Mouse (Mus musculus) hematopoietic stem cell, adult 5-6 weeks (primary cell): ENCODE data around the gene Olfr1383. TPM values are rescaled to one million over a fixed set of nuclear protein-coding genes. Genes with fewer than 3 reads are reported as not detected.
"Not testable (repeated sequence)": the region's sequence is repeated elsewhere in the genome, so short reads cannot be mapped to it uniquely, and the experiment has no call there.

ENCODE experiments used
- ATAC-seq, 2 experiments: fragments of 125-278 bp in 1 of 2; replicated peaks in 1 of 2; 2 replicates each; pipeline ENCODE4 v1.8.0; 2016 to 2017; ENCODE audit warnings: inconsistent platforms in 2 of 2, mild to moderate bottlenecking in 2 of 2, moderate number of reproducible peaks in 2 of 2, low read depth in 1 of 2, moderate TSS enrichment in 1 of 2; ENCODE audit not compliant: low FRiP score in 2 of 2, poor library complexity in 2 of 2, severe bottlenecking in 2 of 2, insufficient read depth in 1 of 2, low TSS enrichment in 1 of 2
- total RNA-seq: library from RNA; stranded (forward); fragments of 172-1452, 232-1000 nt; gene quantifications from 2 replicates; pipeline ENCODE4 v1.2.3, GENCODE M21; 2017

Gene Olfr1383
- total RNA-seq, result not detected in 2 replicates

DNA sequence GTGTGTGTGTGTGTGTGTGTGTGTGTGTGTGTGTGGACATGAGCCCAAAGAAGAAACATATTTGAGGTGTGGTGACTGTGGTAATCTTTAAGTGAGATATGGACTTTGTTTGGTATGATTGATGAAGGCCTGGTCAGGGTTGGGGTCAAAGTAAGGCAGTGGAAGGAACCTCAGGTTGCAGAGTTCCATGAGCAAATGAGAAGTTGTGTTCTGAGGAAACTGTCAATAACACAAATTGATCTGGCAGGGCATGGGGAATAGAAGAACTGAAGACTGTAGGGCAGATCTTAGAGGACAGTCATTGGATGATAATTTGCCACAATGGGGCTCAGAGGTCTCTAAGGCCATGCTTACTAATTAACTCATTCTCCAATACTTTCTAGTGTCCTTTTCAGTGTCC lies at the start of gene Olfr1383:
Gene Olfr1383, plus strand, starts transcription at position 301 of the 400 bp plus-strand sequence.
- ATAC-seq, result no peak

DNA sequence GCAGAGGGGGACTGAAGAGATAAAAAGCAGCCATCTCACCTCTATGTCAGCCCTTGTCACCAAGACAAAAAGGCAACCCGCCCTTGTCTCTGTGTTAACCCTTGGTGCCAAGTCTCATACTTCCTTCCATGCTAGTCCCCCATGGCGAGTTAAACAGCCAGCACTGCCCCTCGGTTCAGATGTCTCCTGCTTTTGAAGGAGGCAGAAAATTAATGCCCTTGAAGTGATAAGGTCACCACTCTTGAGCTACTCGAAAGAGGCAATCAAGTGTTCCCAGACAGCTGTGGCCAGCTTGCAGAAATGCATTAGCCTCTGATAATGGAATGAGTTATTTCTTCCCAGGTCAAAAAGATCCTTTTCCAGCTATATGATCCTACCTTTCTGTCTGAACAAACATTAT lies 33.5 kb upstream of the Olfr1383 start:
- no peak for ATAC-seq

- not testable (repeated sequence) for ATAC-seq
Observed at GRCm38 (mm10) chr11:49488770-49489169, 30.7 kb upstream of the Olfr1383 start, which contains the start of gene Olfr1385. TSS of gene Olfr1385 (plus strand) at chr11:49489070.

- no peak for ATAC-seq
Observed at GRCm38 (mm10) chr11:49518086-49518485, 1.4 kb upstream of the Olfr1383 start.

DNA sequence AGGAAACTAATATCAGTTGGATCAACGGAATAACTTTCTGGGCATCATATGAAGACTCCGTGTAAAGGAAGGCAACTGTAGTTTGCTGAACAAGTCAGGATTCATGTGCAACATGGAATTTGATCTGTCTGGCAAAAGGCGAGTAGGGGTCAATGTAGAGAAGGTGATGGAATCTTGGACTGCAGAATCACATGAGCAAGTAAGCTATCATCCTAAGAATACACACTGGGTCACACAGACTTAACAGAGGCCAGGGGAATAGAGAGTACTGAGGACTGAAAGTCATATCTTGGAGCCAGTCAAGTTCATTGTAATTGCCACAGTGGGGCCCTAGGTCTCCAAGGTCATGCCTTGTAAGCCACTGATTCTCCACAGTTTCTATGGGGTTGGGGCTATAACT lies 8.5 kb downstream of the Olfr1383 start, which contains the start of gene Olfr1382:
Gene Olfr1382, plus strand, starts transcription at position 301 of the 400 bp plus-strand sequence.
- no peak for ATAC-seq

DNA sequence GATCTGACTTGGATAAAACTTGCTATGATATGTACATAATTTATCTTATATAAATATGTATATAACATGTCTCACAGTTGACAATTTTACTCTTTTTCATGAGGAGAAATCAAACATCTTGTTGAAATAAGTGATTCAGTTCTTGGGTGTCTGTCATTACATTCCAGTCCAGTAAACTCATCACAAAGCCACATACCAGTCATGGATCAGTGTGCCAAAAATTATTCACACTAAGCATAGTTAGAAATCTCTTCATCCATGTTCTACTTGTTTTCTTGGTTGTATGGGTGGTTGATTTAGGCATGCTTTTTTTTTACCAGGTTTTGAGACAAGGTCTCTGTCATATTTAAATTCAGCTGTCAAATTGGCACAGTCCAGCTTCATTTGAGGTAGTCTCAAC lies 13.3 kb downstream of the Olfr1383 start:
- ATAC-seq, result no peak

- ATAC-seq, result not testable (repeated sequence)
Observed at GRCm38 (mm10) chr11:49536631-49537030, 17.2 kb downstream of the Olfr1383 start.

DNA sequence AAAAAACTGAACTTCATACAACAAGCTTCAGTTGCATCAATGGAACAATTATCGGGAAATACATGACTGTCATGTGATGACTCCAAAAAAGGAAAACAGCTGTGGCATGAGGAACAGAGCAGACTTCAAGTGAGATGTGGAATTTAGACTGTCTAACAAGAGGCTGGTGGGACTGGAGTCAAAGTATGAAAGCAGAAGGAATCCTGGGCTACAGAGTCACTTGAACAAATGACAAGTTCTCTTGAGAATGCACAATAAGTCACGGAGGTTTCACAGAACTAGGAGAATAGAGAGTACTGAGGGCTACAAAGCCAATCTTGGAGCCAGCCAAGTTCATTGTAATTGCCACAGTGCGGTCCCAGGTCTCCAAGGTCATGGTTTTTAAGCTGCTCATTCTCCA lies 23.7 kb downstream of the Olfr1383 start, which contains the start of gene Olfr1381:
Gene Olfr1381, plus strand, starts transcription at position 301 of the 400 bp plus-strand sequence.
- ATAC-seq, result not testable (repeated sequence)

DNA sequence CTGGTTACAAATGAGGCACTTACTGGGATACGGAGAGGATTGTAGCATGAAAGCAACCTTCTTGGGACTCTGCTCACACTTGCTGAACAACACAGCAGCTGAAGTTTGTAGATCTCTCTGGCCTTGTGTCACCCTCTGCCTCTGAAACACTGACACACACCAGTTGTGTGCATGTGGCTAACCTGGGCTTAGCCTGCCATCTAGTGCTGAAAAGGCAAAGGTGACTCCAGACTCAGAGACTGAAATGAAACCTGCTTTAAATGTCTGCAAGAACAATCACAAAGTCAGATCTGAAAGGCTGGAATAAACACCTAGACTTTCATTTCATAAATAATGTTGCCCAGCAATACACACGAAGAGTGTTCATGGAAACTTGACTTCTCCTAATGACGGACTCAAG lies 34.6 kb downstream of the Olfr1383 start:
- not testable (repeated sequence) for ATAC-seq

DNA sequence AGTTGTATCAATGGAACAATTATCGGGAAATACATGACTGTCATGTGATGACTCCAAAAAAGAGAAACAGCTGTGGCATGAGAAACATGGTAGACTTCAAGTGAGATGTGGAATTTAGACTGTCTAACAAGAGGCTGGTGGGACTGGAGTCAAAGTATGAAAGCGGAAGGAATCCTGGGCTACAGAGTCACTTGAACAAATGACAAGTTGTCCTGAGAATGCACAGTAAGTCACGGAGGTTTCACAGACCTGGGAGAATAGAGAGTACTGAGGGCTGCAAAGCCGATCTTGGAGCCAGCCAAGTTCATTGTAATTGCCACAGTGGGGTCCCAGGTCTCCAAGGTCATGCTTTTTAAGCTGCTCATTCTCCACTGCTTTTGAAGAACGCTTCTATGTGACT lies 37.1 kb downstream of the Olfr1383 start, which contains the start of gene Olfr1380:
Gene Olfr1380, plus strand, starts transcription at position 301 of the 400 bp plus-strand sequence.
- ATAC-seq, result not testable (repeated sequence)

- ATAC-seq, result not testable (repeated sequence)
Observed at GRCm38 (mm10) chr11:49575054-49575453, 55.6 kb downstream of the Olfr1383 start.

Other genes starting within 250 kb of the Olfr1383 start
- not detected in 2 replicates for gene Olfr1393, start 241.3 kb upstream of the Olfr1383 start, total RNA-seq
- not detected in 2 replicates for gene Olfr1392, start 234.4 kb upstream of the Olfr1383 start, total RNA-seq
- gene Olfr10, start 214.9 kb upstream of the Olfr1383 start, total RNA-seq, result not detected in 2 replicates
- gene Olfr1391, start 196.9 kb upstream of the Olfr1383 start, total RNA-seq, result not detected in 2 replicates
- not detected in 2 replicates for gene Olfr1390, start 184.5 kb upstream of the Olfr1383 start, total RNA-seq
- gene Olfr1389, start 96.6 kb upstream of the Olfr1383 start, total RNA-seq, result not detected in 2 replicates
- gene Olfr1388, start 83.0 kb upstream of the Olfr1383 start, total RNA-seq, result 0.13 and 0.15 TPM in 2 replicates
- gene Olfr1387, start 64.3 kb upstream of the Olfr1383 start, total RNA-seq, result not detected in 2 replicates
- gene Olfr1386, start 54.6 kb upstream of the Olfr1383 start, total RNA-seq, result not detected in 2 replicates
- not detected in 2 replicates for gene Olfr1385, start 30.6 kb upstream of the Olfr1383 start, total RNA-seq
- not detected in 2 replicates for gene Olfr1384, start 12.9 kb upstream of the Olfr1383 start, total RNA-seq
- not detected in 2 replicates for gene Olfr1382, start 8.6 kb downstream of the Olfr1383 start, total RNA-seq
- not detected in 2 replicates for gene Olfr1381, start 23.8 kb downstream of the Olfr1383 start, total RNA-seq
- not detected in 2 replicates for gene Olfr1380, start 37.2 kb downstream of the Olfr1383 start, total RNA-seq
- 0.13 TPM in 1 of 2 replicates, not detected in the other for gene Flt4, start 89.6 kb downstream of the Olfr1383 start, total RNA-seq
- gene Scgb3a1, start 144.0 kb downstream of the Olfr1383 start, total RNA-seq, result 0.94 TPM in 1 of 2 replicates, not detected in the other
- gene Cnot6, start 193.1 kb downstream of the Olfr1383 start, total RNA-seq, result 55.0 and 95.4 TPM in 2 replicates